Mouse (Mus musculus): ENCODE measurements around the gene Trak1. TPM values are rescaled to one million over a fixed set of nuclear protein-coding genes. Genes with fewer than 3 reads are reported as not detected.

Trak1 gene
- 28.6 TPM for polyA plus RNA-seq (2015; fragmentation: Illumina TruSeq; extraction: RNeasy Lipid Tissue Mini Kit (QIAGEN cat#74804); ENCODE audit: insufficient read depth, low replicate concordance)

GRCm38 (mm10) chr9:121297171-121298064, at the start of gene Trak1:
Trak1 (plus strand) TSS chr9:121297502.

GRCm38 (mm10) chr9:121277118-121278060, 19.9 kb upstream of the Trak1 start, which contains the start of gene Ulk4:
Ulk4 (minus strand) TSS chr9:121277197.

GRCm38 (mm10) chr9:121495529-121495928, 198.2 kb downstream of the Trak1 start, which contains the start of gene Cck:
Cck (minus strand) TSS chr9:121495694.

Other genes with a start within 250 kb of the Trak1 start
- 0.29 TPM for gene Ulk4, start 20.3 kb upstream of the Trak1 start, polyA plus RNA-seq (2015; fragmentation: Illumina TruSeq; extraction: RNeasy Lipid Tissue Mini Kit (QIAGEN cat#74804); ENCODE audit: insufficient read depth, low replicate concordance)
- not detected for gene Cck, start 198.2 kb downstream of the Trak1 start, polyA plus RNA-seq (2015; fragmentation: Illumina TruSeq; extraction: RNeasy Lipid Tissue Mini Kit (QIAGEN cat#74804); ENCODE audit: insufficient read depth, low replicate concordance)

Measured in spleen, adult 10 weeks (tissue).